Mouse (Mus musculus) megakaryocyte, embryonic 14.5 days (primary cell): Measurements from ENCODE around the gene Dixdc1. TPM values are rescaled to one million over a fixed set of nuclear protein-coding genes. Genes with fewer than 3 reads are reported as not detected.

Experiments
- H3K27me3 ChIP-seq: replicated peaks from 2 replicates; pipeline ENCODE3; 2012; ENCODE audit warnings: inconsistent platforms
- H3K36me3 ChIP-seq: replicated peaks from 2 replicates; pipeline ENCODE3; 2012; ENCODE audit warnings: low read length, inconsistent platforms, mixed read lengths
- H3K4me1 ChIP-seq: 2 replicates; pipeline ENCODE4 v1.6.1; 2012; ENCODE audit warnings: inconsistent platforms
- H3K4me3 ChIP-seq: replicated peaks from 2 replicates; pipeline ENCODE3; 2012; ENCODE audit warnings: moderate library complexity, mild to moderate bottlenecking, inconsistent platforms
- H3K9me3 ChIP-seq: 2 replicates; pipeline ENCODE4 v1.6.1; 2012; ENCODE audit warnings: inconsistent platforms
- FLI1 ChIP-seq: IDR thresholded peaks from 2 replicates; pipeline ENCODE4 v1.6.1; 2012; ENCODE audit warnings: low read length, inconsistent platforms, mixed read lengths
- GATA1 ChIP-seq: IDR thresholded peaks from 3 replicates; pipeline ENCODE4 v1.6.1; 2012; ENCODE audit warnings: mixed read lengths, low read length, inconsistent platforms, borderline replicate concordance
- polyA plus RNA-seq: library from polyadenylated mRNA; stranded (reverse); fragments of >175 nt; gene quantifications from 2 replicates; pipeline ENCODE4 v1.2.3, GENCODE M21; 2012; ENCODE audit warnings: low replicate concordance; ENCODE audit not compliant: insufficient read depth

Dixdc1 gene
- polyA plus RNA-seq, 1 experiment = not detected

DNA sequence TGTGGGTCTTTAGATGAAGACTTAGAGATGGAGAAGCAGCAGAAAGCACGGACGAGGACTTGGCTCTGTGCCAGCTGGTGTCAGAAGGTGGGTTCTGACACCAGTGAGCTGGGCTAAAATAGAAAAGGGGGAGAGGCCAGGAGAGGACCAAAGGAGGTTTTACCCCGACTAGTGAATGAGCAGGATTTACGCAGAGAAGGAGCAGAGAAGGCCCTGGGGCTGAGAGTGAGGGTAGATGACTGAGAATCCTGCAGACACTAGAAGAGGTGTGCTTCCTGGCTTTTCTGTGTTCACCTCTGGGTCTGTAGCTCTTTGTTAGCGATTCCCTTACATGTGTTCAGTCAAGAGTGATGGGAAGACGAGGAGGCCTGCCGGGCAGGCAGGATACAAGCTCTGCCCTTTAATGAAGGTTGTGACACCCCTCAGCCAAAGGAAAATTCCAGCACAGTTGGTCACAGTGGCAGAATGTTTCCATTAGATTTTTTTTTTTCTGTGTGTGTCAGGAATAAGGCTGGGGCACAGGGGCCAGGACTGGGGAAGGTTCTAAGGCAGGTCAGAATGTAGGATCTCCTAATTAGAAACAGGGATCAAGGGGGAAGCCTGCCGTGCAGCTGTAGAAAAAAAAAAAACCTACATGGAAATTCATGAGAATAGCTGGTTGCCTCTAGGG, 13.3 kb downstream of the Dixdc1 start:
- H3K27me3 ChIP-seq = peaks cover 68% of the 10 kb centered on the region
- peaks cover 30% of the 10 kb centered on the region for H3K4me1 ChIP-seq
- TF ChIP-seq FLI1 (no peak), GATA1 (no peak)
- H3K9me3 ChIP-seq = no peaks in the 10 kb centered on the region
- no peaks in the 10 kb centered on the region for H3K36me3 ChIP-seq
- H3K4me3 ChIP-seq = no peak overlapping the region

DNA sequence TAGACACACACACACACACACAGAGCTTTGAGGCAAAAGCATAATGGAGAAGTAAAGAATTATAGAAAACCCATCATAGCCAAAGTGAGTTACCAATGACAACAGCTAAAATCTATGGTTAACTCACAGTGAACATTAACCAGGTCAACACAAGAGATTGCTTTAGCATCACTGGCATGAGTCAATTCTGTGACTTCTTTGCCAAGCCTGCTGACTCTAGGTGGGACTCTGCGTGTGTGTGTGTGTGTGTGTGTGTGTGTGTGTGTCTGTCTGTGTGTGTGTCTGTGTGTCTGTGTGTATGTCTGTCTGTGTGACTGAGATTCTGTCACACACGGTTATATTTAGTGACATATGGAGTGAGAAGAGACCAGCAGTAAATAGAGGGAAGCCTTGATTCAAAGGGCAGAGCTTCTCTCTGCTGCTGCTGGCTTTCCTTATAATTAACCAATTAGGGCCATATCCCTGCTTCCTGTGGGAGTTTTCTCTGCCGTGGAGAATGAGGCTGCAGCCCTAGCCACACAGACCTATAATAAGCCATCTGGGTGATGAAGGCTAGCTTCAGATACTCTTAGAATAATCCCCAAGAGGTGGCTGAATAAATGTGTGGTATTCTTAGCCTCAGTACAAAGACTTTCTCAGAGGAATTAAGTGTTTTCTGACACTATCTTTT, 14.5 kb downstream of the Dixdc1 start:
- no peak overlapping the region for H3K4me3 ChIP-seq
- H3K36me3 ChIP-seq = no peaks in the 10 kb centered on the region
- no peaks in the 10 kb centered on the region for H3K9me3 ChIP-seq
- H3K27me3 ChIP-seq = peaks cover 69% of the 10 kb centered on the region
- no peak for TF ChIP-seq FLI1
- no peak for TF ChIP-seq GATA1
- peaks cover 28% of the 10 kb centered on the region for H3K4me1 ChIP-seq

DNA sequence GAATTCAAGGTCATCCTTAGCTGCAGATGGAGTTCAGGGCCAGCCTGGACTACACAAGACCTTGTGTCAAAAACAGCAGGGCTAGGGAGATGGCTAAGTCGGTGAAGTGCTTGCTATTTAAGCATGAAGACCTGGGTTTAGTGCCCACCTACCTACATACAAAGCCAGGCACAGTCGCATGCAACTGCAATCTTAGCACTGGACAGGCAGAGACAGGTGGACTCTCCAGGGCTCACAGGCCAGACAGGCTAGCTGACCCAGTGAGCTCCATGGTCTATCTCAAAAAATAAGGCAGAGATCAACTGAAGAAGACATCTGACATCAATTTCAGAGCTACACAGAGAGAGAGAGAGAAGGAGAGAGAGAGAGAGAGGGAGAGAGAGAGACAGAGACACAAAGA, 15.2 kb downstream of the Dixdc1 start:
- Histone ChIP-seq H3K27me3 (peaks cover 70% of the 10 kb centered on the region), H3K9me3 (no peaks in the 10 kb centered on the region), H3K4me3 (no peak overlapping the region), H3K36me3 (no peaks in the 10 kb centered on the region), H3K4me1 (peaks cover 21% of the 10 kb centered on the region)
- no peak for TF ChIP-seq GATA1

DNA sequence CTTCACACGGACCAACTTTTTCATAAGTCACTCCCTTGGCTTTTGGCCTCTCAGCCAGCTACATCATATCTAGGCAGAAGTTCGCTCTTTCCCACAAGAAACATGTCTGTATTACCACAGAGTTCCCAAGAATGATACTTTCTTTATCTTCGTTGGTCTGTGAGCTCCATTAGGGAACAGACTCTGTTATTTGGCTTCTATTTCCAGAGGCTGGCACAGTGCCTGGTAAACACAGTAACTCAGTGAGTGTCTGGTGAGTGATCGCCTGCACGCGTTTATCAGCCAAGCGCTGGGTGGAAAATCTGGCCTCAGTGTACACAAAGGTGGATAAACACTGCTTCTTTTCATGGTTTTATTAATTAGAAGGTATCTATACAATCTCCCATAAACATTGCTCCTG, 15.9 kb downstream of the Dixdc1 start:
- no peak for TF ChIP-seq FLI1
- no peak for TF ChIP-seq GATA1
- H3K4me3 ChIP-seq = no peak overlapping the region

DNA sequence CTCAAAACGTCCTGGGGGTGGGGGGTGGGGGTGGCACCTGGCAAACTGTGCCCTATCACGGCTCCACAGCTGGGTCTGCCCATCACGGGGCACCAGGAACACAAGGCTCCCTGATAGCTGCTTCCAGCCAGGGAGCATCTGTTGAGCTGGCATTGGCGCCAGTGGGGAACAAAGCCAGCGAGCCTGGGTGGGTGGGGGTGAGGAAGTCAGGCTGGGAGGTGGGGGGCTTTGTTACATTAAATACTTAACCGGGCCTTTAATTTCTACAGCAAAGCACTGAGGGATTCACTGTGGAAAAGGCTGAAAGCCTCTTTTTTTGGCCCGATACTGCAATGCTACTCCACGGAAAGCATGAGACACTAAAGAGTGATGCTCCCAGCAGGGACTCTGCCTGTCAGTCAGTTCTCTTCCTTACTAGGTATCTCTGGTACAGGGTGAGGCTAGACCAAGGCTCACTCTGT, 16.8 kb downstream of the Dixdc1 start:
- Histone ChIP-seq H3K9me3 (no peaks in the 10 kb centered on the region), H3K27me3 (peaks cover 67% of the 10 kb centered on the region), H3K36me3 (no peaks in the 10 kb centered on the region), H3K4me1 (peaks cover 10% of the 10 kb centered on the region), H3K4me3 (no peak overlapping the region)
- TF ChIP-seq FLI1 (no peak), GATA1 (no peak)

More for the DNA sequence above, 15.9 kb downstream of the Dixdc1 start:
- Histone ChIP-seq H3K9me3 (no peaks in the 10 kb centered on the region), H3K36me3 (no peaks in the 10 kb centered on the region), H3K4me1 (peaks cover 18% of the 10 kb centered on the region), H3K27me3 (peaks cover 67% of the 10 kb centered on the region)

DNA sequence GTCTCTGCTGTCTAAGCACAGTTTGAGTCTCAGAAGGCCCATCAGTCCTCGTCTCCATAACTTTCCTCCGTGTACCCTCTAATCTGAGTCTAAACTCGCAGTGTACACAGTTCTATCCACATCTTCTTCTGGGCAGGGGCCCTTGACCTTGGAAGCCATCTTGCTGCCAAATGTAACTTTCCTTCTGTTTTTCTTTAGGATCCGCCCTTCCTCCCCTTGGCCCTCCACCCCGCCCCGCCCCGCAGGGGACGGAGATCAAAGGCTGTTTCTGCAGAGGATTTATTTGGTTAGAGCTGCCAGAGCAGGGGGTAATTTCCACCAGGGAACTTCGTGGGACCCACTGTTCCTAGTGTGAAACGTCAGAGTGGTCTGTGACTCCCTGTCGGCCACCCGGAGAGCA, 18.3 kb downstream of the Dixdc1 start:
- H3K4me3 ChIP-seq = no peak overlapping the region
- no peaks in the 10 kb centered on the region for H3K36me3 ChIP-seq
- TF ChIP-seq GATA1 = no peak
- TF ChIP-seq FLI1 = no peak
- H3K4me1 ChIP-seq = peaks cover 11% of the 10 kb centered on the region; the same call in 1 of the 2 replicates
- no peaks in the 10 kb centered on the region for H3K9me3 ChIP-seq
- H3K27me3 ChIP-seq = peaks cover 67% of the 10 kb centered on the region

DNA sequence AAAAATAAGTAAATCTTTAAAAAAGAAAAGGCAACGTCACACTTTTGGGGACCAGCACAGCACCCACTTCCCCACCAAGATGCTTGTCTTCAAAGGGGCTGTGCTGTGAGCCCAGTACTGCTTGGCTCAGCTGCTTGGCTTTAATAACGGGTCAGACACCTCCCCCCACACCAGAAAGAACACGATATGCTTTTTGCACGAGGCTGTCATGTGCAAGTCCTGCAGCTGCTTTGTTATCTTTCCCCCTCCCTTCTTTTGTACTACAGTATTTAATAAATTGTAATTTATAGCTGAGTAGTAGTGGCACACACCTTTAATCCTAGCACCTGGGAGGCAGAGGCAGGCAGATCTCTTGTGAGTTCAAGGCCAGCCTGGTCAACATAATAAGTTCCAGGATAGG, 20.4 kb downstream of the Dixdc1 start:
- Histone ChIP-seq H3K36me3 (no peaks in the 10 kb centered on the region), H3K9me3 (no peaks in the 10 kb centered on the region), H3K4me1 (peaks cover 11% of the 10 kb centered on the region; the same call in 1 of the 2 replicates), H3K4me3 (no peak overlapping the region), H3K27me3 (peaks cover 63% of the 10 kb centered on the region)
- TF ChIP-seq FLI1 (no peak), GATA1 (no peak)

DNA sequence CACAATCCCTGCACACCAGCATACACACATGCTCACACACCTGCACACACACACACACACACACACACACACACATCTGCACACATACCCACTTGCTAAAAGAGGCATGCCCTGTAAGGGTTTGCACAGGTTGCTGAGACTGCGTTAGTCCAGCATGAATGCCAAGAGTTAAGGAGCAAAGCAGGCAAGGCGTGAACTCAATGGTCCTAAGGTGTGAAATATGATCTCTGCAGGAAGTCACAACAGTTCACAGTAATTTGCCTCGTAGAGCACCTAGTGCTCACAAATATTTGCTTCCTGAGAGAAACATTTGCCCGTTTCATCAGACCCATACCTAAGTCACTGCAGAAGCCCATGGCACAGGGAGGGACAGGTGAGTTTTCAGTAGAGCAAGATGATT, 25.1 kb downstream of the Dixdc1 start:
- peaks cover 5% of the 10 kb centered on the region; the same call in 1 of the 2 replicates for H3K4me1 ChIP-seq
- no peak overlapping the region for H3K4me3 ChIP-seq
- peaks cover 51% of the 10 kb centered on the region for H3K27me3 ChIP-seq
- H3K36me3 ChIP-seq = no peaks in the 10 kb centered on the region
- TF ChIP-seq FLI1 (no peak), GATA1 (no peak)
- H3K9me3 ChIP-seq = no peaks in the 10 kb centered on the region

DNA sequence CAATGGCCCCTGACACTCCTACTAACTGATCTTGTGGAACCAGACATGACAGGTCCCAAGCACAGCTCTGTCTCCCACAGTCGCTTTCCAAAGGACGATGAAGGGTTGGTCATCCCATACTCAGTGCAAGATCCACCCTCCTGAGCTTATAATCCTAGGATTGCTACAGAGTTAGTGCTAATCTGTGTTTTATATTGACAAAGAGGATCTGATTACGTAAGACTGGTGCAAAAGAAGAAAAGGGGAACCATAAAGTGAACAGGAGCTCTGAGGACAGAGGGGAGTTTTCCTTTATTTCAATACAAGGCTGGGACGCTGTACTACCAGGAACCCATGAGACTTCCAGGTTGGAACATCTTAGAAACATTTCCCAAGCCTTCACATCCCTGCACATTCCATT, 28.0 kb downstream of the Dixdc1 start:
- H3K4me1 ChIP-seq = no peaks in the 10 kb centered on the region; the same call in 1 of the 2 replicates
- H3K4me3 ChIP-seq = no peak overlapping the region
- no peak for TF ChIP-seq FLI1
- TF ChIP-seq GATA1 = no peak
- H3K9me3 ChIP-seq = no peaks in the 10 kb centered on the region
- H3K27me3 ChIP-seq = peaks cover 32% of the 10 kb centered on the region
- H3K36me3 ChIP-seq = no peaks in the 10 kb centered on the region

DNA sequence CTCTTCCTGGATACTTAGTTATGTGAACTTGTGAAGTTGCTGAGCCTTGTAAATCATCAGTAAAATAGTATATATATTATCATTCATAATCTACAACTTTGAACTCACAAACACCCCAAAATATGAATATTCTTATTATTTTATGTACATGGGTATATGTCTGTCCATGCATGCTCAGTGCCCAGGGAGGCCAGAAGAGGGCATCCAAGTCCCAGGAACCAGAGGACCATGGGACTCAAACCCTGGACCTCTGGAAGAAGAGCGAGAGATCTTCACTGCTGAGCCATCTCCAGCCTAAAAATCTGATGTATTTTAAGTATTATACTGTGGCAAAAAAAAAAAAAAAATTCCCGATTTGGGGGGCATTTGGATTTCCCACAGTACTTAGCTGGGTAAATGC, 30.2 kb downstream of the Dixdc1 start:
- Histone ChIP-seq H3K4me3 (no peak overlapping the region), H3K27me3 (peaks cover 22% of the 10 kb centered on the region), H3K4me1 (no peaks in the 10 kb centered on the region; the same call in 1 of the 2 replicates), H3K36me3 (no peaks in the 10 kb centered on the region), H3K9me3 (no peaks in the 10 kb centered on the region)
- TF ChIP-seq FLI1 = no peak
- TF ChIP-seq GATA1 = no peak

DNA sequence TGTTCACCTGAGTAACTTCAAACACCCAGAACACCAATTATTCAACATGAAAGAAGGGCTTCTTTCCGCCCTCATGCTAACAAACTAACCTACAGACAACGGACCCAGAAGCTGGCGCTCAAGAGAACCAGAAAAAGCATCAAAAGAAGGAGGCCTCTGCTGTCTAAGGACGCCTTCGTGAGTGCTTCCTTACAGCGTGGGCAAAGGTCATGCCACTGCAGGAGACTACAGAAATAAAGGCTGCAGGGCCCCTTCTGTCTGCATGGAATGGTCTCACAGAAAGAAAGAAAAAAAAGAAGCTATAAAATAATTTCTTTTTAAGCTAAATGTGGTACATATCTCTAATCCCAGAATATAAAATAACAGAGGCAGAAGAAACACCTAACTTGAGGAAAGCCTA, 34.4 kb downstream of the Dixdc1 start:
- H3K27me3 ChIP-seq = peaks cover 40% of the 10 kb centered on the region

More for the DNA sequence above, 34.4 kb downstream of the Dixdc1 start:
- Histone ChIP-seq H3K4me3 (no peak overlapping the region), H3K9me3 (no peaks in the 10 kb centered on the region), H3K4me1 (peaks cover 10% of the 10 kb centered on the region), H3K36me3 (no peaks in the 10 kb centered on the region)
- TF ChIP-seq FLI1 (no peak), GATA1 (no peak)
